Mouse (Mus musculus) G1E (cell line): ENCODE data around the gene Phldb3. TPM values are rescaled to one million over a fixed set of nuclear protein-coding genes. Genes with fewer than 3 reads are reported as not detected.

Source experiments
- ATAC-seq: 2 replicates; pipeline ENCODE4 v1.8.0; 2016; ENCODE audit warnings: mild to moderate bottlenecking; ENCODE audit not compliant: insufficient number of reproducible peaks, poor library complexity, low FRiP score, severe bottlenecking; ENCODE audit errors: extremely low read depth
- DNase-seq: peaks from one replicate; pipeline ENCODE4 v3.0.0; 2012; ENCODE audit warnings: low spot score
- H3K27me3 ChIP-seq: 2 replicates; pipeline ENCODE4 v1.6.1; 2012; ENCODE audit warnings: mild to moderate bottlenecking, low read length, inconsistent platforms; ENCODE audit not compliant: insufficient read depth
- H3K36me3 ChIP-seq: replicated peaks from 2 replicates; pipeline ENCODE3; 2012; ENCODE audit warnings: mild to moderate bottlenecking, inconsistent platforms
- H3K4me1 ChIP-seq: 2 replicates; pipeline ENCODE4 v1.6.1; 2012; ENCODE audit warnings: low read depth, low read length, inconsistent platforms, mixed read lengths; ENCODE audit not compliant: insufficient read depth
- H3K4me3 ChIP-seq: 2 replicates; pipeline ENCODE4 v1.5.1; 2012; ENCODE audit warnings: low read depth, mild to moderate bottlenecking, inconsistent platforms, low read length, moderate library complexity, mixed read lengths
- H3K9me3 ChIP-seq: replicated peaks from 2 replicates; pipeline ENCODE4 v1.6.1; 2012; ENCODE audit warnings: inconsistent platforms
- CTCF ChIP-seq: IDR thresholded peaks from 2 replicates; pipeline ENCODE4 v1.5.1; 2012; ENCODE audit warnings: low read depth, low read length, inconsistent platforms, mixed read lengths
- GATA1 ChIP-seq: IDR thresholded peaks from 2 replicates; pipeline ENCODE4 v1.6.1; 2012; ENCODE audit warnings: borderline replicate concordance, low read length, inconsistent platforms, mixed read lengths
- GATA2 ChIP-seq: IDR thresholded peaks from 2 replicates; pipeline ENCODE4 v1.6.1; 2012; ENCODE audit warnings: low read depth, low read length, inconsistent platforms, borderline replicate concordance
- POLR2AphosphoS5 ChIP-seq: IDR thresholded peaks from 2 replicates; pipeline ENCODE4 v1.6.1; 2012; ENCODE audit warnings: low read depth, low read length, inconsistent platforms; ENCODE audit not compliant: insufficient replicate concordance
- TAL1 ChIP-seq: conservative IDR thresholded peaks from 2 replicates; pipeline ENCODE4 v1.6.1; 2012; ENCODE audit warnings: low read depth, low read length, inconsistent platforms, mixed read lengths
- polyA plus RNA-seq: library from polyadenylated mRNA; stranded (reverse); fragments of >175 nt; gene quantifications from 2 replicates; pipeline ENCODE4 v1.2.3, GENCODE M21; 2012
- total RNA-seq, 2 experiments: library from RNA; stranded (forward) in 1 of 2; stranded (reverse) in 1 of 2; fragments of 200-1000 nt in 1 of 2; fragments of >200 nt in 1 of 2; fragmentation: Nextera tagmentation in 1 of 2; gene quantifications; 2 replicates each; pipeline ENCODE4 v1.2.3; 2014 to 2017

Phldb3 gene
- total and polyA plus RNA-seq, 3 experiments, result 1.1 to 4.9 (median 2.3) TPM

- TF ChIP-seq GATA1 (no peak), CTCF (no peak), GATA2 (no peak), TAL1 (no peak), POLR2AphosphoS5 (no peak)
- Histone ChIP-seq H3K27me3 (peaks cover 19% of the 10 kb centered on the region; the same call in 1 of the 2 replicates), H3K4me1 (no peaks in the 10 kb centered on the region), H3K4me3 (no peak within 1 kb of the TSS), H3K9me3 (no peaks in the 10 kb centered on the region), H3K36me3 (no peaks in the 10 kb centered on the region)
- ATAC-seq, result no peak
- DNase-seq, result no peak
Measured at GRCm38 (mm10) chr7:24636264-24636663, 25.7 kb downstream of the Phldb3 start, which contains the start of gene Lypd3. Gene Lypd3 (plus strand): TSS chr7:24636550.

- Histone ChIP-seq H3K36me3 (no peaks in the 10 kb centered on the region), H3K9me3 (no peaks in the 10 kb centered on the region), H3K27me3 (peaks cover 19% of the 10 kb centered on the region; the same call in 1 of the 2 replicates), H3K4me3 (no peak overlapping the region), H3K4me1 (no peaks in the 10 kb centered on the region)
- no peak for TF ChIP-seq GATA2
- TF ChIP-seq POLR2AphosphoS5, result no peak
- TF ChIP-seq CTCF, result no peak
- TF ChIP-seq TAL1, result no peak
- no peak for TF ChIP-seq GATA1
- ATAC-seq (no peak), DNase-seq (no peak)
Measured at GRCm38 (mm10) chr7:24637046-24637445, 26.5 kb downstream of the Phldb3 start.

- TF ChIP-seq GATA1 (no peak), POLR2AphosphoS5 (no peak), GATA2 (no peak), CTCF (no peak)
- H3K4me1 ChIP-seq, result no peaks in the 10 kb centered on the region
- H3K36me3 ChIP-seq, result no peaks in the 10 kb centered on the region
- DNase-seq (no peak), ATAC-seq (no peak)
- peaks cover 19% of the 10 kb centered on the region; the same call in 1 of the 2 replicates for H3K27me3 ChIP-seq
- no peak overlapping the region for H3K4me3 ChIP-seq
- no peaks in the 10 kb centered on the region for H3K9me3 ChIP-seq
Measured at GRCm38 (mm10) chr7:24638026-24638856, 27.7 kb downstream of the Phldb3 start.

- Histone ChIP-seq H3K36me3 (no peaks in the 10 kb centered on the region), H3K4me3 (no peak overlapping the region), H3K9me3 (no peaks in the 10 kb centered on the region), H3K27me3 (peaks cover 19% of the 10 kb centered on the region; the same call in 1 of the 2 replicates), H3K4me1 (no peaks in the 10 kb centered on the region)
- DNase-seq (no peak), ATAC-seq (no peak)
- TF ChIP-seq CTCF, result no peak
- no peak for TF ChIP-seq GATA1
- TF ChIP-seq GATA2, result no peak
- no peak for TF ChIP-seq TAL1
- TF ChIP-seq POLR2AphosphoS5, result no peak
Measured at GRCm38 (mm10) chr7:24640450-24640849, 29.9 kb downstream of the Phldb3 start.

GRCm38 (mm10) chr7:24642491-24642890 lies 31.9 kb downstream of the Phldb3 start:
- H3K36me3 ChIP-seq, result no peaks in the 10 kb centered on the region
- no peak for ATAC-seq
- no peak overlapping the region for H3K4me3 ChIP-seq
- H3K9me3 ChIP-seq, result no peaks in the 10 kb centered on the region
- no peaks in the 10 kb centered on the region for H3K4me1 ChIP-seq
- H3K27me3 ChIP-seq, result peaks cover 17% of the 10 kb centered on the region
- TF ChIP-seq CTCF, result peak; percentile 84
- TF ChIP-seq POLR2AphosphoS5, result no peak
- DNase-seq, result no peak

GRCm38 (mm10) chr7:24644492-24644891 lies 33.9 kb downstream of the Phldb3 start:
- H3K9me3 ChIP-seq, result no peaks in the 10 kb centered on the region
- peaks cover 18% of the 10 kb centered on the region for H3K27me3 ChIP-seq
- no peaks in the 10 kb centered on the region for H3K4me1 ChIP-seq
- ATAC-seq (no peak), DNase-seq (no peak)
- no peak overlapping the region for H3K4me3 ChIP-seq
- no peaks in the 10 kb centered on the region for H3K36me3 ChIP-seq
- TF ChIP-seq TAL1 (no peak), CTCF (no peak), GATA2 (no peak), POLR2AphosphoS5 (no peak), GATA1 (no peak)
